Mouse (Mus musculus): ENCODE data around the gene LTO1.

- TF ChIP-seq CTCF (IDR thresholded peaks at IDR 0.05; ENCODE audit: control insufficient read depth, insufficient read depth, insufficient read length) (no peak), MAX (IDR thresholded peaks at IDR 0.05) (no peak), MYOD1 (IDR thresholded peaks at IDR 0.05; ENCODE audit: control insufficient read depth, insufficient read length, low read depth) (no peak), USF1 (IDR thresholded peaks at IDR 0.05; ENCODE audit: low read depth) (no peak), MYOG (IDR thresholded peaks at IDR 0.05; ENCODE audit: control insufficient read depth, extremely low read depth, insufficient read length) (no peak), CEBPB (IDR thresholded peaks at IDR 0.05; ENCODE audit: low read depth) (no peak), FOSL1 (IDR thresholded peaks at IDR 0.05; ENCODE audit: insufficient read depth, low read length, poor library complexity, severe bottlenecking) (no peak)
Measured at GRCm38 (mm10) chr7:144939344-144940002, 24.6 kb downstream of the LTO1 start, which contains the start of gene Ccnd1.
